Mouse (Mus musculus) C2C12 (cell line): ENCODE results near the gene Cdc42ep1.

ENCODE experiments used
- CTCF ChIP-seq: IDR thresholded peaks from one replicate; pipeline ENCODE4 v1.5.1; 2011; ENCODE audit not compliant: control insufficient read depth, insufficient read depth, insufficient read length
- MAX ChIP-seq: IDR thresholded peaks from one replicate; pipeline ENCODE4 v1.6.1; 2011; ENCODE audit warnings: mild to moderate bottlenecking, control low read depth
- USF1 ChIP-seq: IDR thresholded peaks from one replicate; pipeline ENCODE4 v1.6.1; 2011; ENCODE audit warnings: low read depth, mild to moderate bottlenecking, control low read depth, moderate library complexity

- TF ChIP-seq MAX, result no peak
- TF ChIP-seq CTCF, result no peak
- no peak for TF ChIP-seq USF1
Measured at GRCm38 (mm10) chr15:78801971-78802741, 40.3 kb upstream of the Cdc42ep1 start.
